Mouse (Mus musculus): Measurements from ENCODE around the gene Gabbr2. TPM values are rescaled to one million over a fixed set of nuclear protein-coding genes. Genes with fewer than 3 reads are reported as not detected.

The Gabbr2 gene
- polyA plus RNA-seq, 1 experiment from 2014 or later = 0.20 TPM

- ATAC-seq (ENCODE audit: insufficient number of reproducible peaks, low FRiP score, low TSS enrichment, low read depth) = no peak
- Histone ChIP-seq H3K4me2 (ENCODE audit: low read depth, severe bottlenecking) (no peak overlapping the region), H3K36me3 (ENCODE audit: control insufficient read depth, insufficient read depth, low read length) (no peaks in the 10 kb centered on the region), H3K4me3 (ENCODE audit: low read depth, low read length) (no peak overlapping the region), H3K27ac (replicated peaks; ENCODE audit: low read depth, low read length) (no peak overlapping the region), H3K9me3 (ENCODE audit: control insufficient read depth, low read length) (no peaks in the 10 kb centered on the region), H3K9ac (ENCODE audit: low read length) (no peak overlapping the region), H3K27me3 (ENCODE audit: control insufficient read depth, insufficient read depth, low read length) (no peaks in the 10 kb centered on the region), H3K4me1 (ENCODE audit: control insufficient read depth, insufficient read depth, low read length) (no peaks in the 10 kb centered on the region)
- DNase-seq (ENCODE audit: low spot score) = no peak
- WGBS = 72% methylated on average over 9 of the region's 9 CpGs
These were observed 200.9 kb downstream of the Gabbr2 start for GRCm38 (mm10) chr4:46790609-46791267.

GRCm38 (mm10) chr4:46784430-46785049 lies 207.1 kb downstream of the Gabbr2 start:
- Histone ChIP-seq H3K9ac (ENCODE audit: low read length) (no peak overlapping the region), H3K36me3 (ENCODE audit: control insufficient read depth, insufficient read depth, low read length) (no peaks in the 10 kb centered on the region), H3K27me3 (ENCODE audit: control insufficient read depth, insufficient read depth, low read length) (no peaks in the 10 kb centered on the region), H3K27ac (replicated peaks; ENCODE audit: low read depth, low read length) (no peak overlapping the region), H3K9me3 (ENCODE audit: control insufficient read depth, low read length) (no peaks in the 10 kb centered on the region), H3K4me3 (ENCODE audit: low read depth, low read length) (no peak overlapping the region), H3K4me2 (ENCODE audit: low read depth, severe bottlenecking) (no peak overlapping the region), H3K4me1 (ENCODE audit: control insufficient read depth, insufficient read depth, low read length) (no peaks in the 10 kb centered on the region)
- ATAC-seq (ENCODE audit: insufficient number of reproducible peaks, low FRiP score, low TSS enrichment, low read depth) (no peak), DNase-seq (ENCODE audit: low spot score) (no peak)
- WGBS = 87% methylated on average over 14 of the region's 14 CpGs

- Histone ChIP-seq H3K4me2 (ENCODE audit: low read depth, severe bottlenecking) (no peak overlapping the region), H3K9ac (ENCODE audit: low read length) (no peak overlapping the region), H3K9me3 (ENCODE audit: control insufficient read depth, low read length) (no peaks in the 10 kb centered on the region), H3K4me1 (ENCODE audit: control insufficient read depth, insufficient read depth, low read length) (no peaks in the 10 kb centered on the region), H3K27me3 (ENCODE audit: control insufficient read depth, insufficient read depth, low read length) (no peaks in the 10 kb centered on the region), H3K27ac (replicated peaks; ENCODE audit: low read depth, low read length) (no peak overlapping the region), H3K4me3 (ENCODE audit: low read depth, low read length) (no peak overlapping the region), H3K36me3 (ENCODE audit: control insufficient read depth, insufficient read depth, low read length) (no peaks in the 10 kb centered on the region)
- 59% methylated on average over 6 of the region's 6 CpGs for WGBS
- DNase-seq (ENCODE audit: low spot score) (peak; percentile 29), ATAC-seq (ENCODE audit: insufficient number of reproducible peaks, low FRiP score, low TSS enrichment, low read depth) (no peak)
These were observed 210.6 kb downstream of the Gabbr2 start for GRCm38 (mm10) chr4:46781109-46781508.

GRCm38 (mm10) chr4:46775959-46776358 lies 215.7 kb downstream of the Gabbr2 start:
- no peak overlapping the region for H3K9ac ChIP-seq (ENCODE audit: low read length)
- WGBS = 83% methylated on average over 5 of the region's 5 CpGs
- no peak for ATAC-seq (ENCODE audit: insufficient number of reproducible peaks, low FRiP score, low TSS enrichment, low read depth)

GRCm38 (mm10) chr4:46774652-46775051 lies 217.0 kb downstream of the Gabbr2 start:
- DNase-seq (ENCODE audit: low spot score) = no peak
- Histone ChIP-seq H3K27me3 (ENCODE audit: control insufficient read depth, insufficient read depth, low read length) (no peaks in the 10 kb centered on the region), H3K4me1 (ENCODE audit: control insufficient read depth, insufficient read depth, low read length) (no peaks in the 10 kb centered on the region), H3K27ac (replicated peaks; ENCODE audit: low read depth, low read length) (no peak overlapping the region), H3K36me3 (ENCODE audit: control insufficient read depth, insufficient read depth, low read length) (no peaks in the 10 kb centered on the region), H3K9ac (ENCODE audit: low read length) (no peak overlapping the region), H3K9me3 (ENCODE audit: control insufficient read depth, low read length) (no peaks in the 10 kb centered on the region), H3K4me2 (ENCODE audit: low read depth, severe bottlenecking) (no peak overlapping the region), H3K4me3 (ENCODE audit: low read depth, low read length) (no peak overlapping the region)
- WGBS = 12% methylated on average over 14 of the region's 14 CpGs
- no peak for ATAC-seq (ENCODE audit: insufficient number of reproducible peaks, low FRiP score, low TSS enrichment, low read depth)

More at GRCm38 (mm10) chr4:46775959-46776358, 215.7 kb downstream of the Gabbr2 start:
- no peaks in the 10 kb centered on the region for H3K4me1 ChIP-seq (ENCODE audit: control insufficient read depth, insufficient read depth, low read length)
- H3K4me2 ChIP-seq (ENCODE audit: low read depth, severe bottlenecking) = no peak overlapping the region
- no peaks in the 10 kb centered on the region for H3K27me3 ChIP-seq (ENCODE audit: control insufficient read depth, insufficient read depth, low read length)
- H3K9me3 ChIP-seq (ENCODE audit: control insufficient read depth, low read length) = no peaks in the 10 kb centered on the region
- H3K27ac ChIP-seq (replicated peaks; ENCODE audit: low read depth, low read length) = no peak overlapping the region
- no peak for DNase-seq (ENCODE audit: low spot score)
- H3K36me3 ChIP-seq (ENCODE audit: control insufficient read depth, insufficient read depth, low read length) = no peaks in the 10 kb centered on the region
- H3K4me3 ChIP-seq (ENCODE audit: low read depth, low read length) = no peak overlapping the region

- no peaks in the 10 kb centered on the region for H3K27me3 ChIP-seq (ENCODE audit: control insufficient read depth, insufficient read depth, low read length)
- no peak overlapping the region for H3K27ac ChIP-seq (replicated peaks; ENCODE audit: low read depth, low read length)
- H3K4me3 ChIP-seq (ENCODE audit: low read depth, low read length) = no peak overlapping the region
- no peaks in the 10 kb centered on the region for H3K36me3 ChIP-seq (ENCODE audit: control insufficient read depth, insufficient read depth, low read length)
- DNase-seq (ENCODE audit: low spot score) (no peak), ATAC-seq (ENCODE audit: insufficient number of reproducible peaks, low FRiP score, low TSS enrichment, low read depth) (no peak)
- H3K4me1 ChIP-seq (ENCODE audit: control insufficient read depth, insufficient read depth, low read length) = no peaks in the 10 kb centered on the region
- WGBS = 87% methylated on average over 3 of the region's 3 CpGs
- no peaks in the 10 kb centered on the region for H3K9me3 ChIP-seq (ENCODE audit: control insufficient read depth, low read length)
- H3K9ac ChIP-seq (ENCODE audit: low read length) = no peak overlapping the region
- no peak overlapping the region for H3K4me2 ChIP-seq (ENCODE audit: low read depth, severe bottlenecking)
These were observed 218.4 kb downstream of the Gabbr2 start for GRCm38 (mm10) chr4:46773243-46773642.

- H3K9me3 ChIP-seq (ENCODE audit: control insufficient read depth, low read length) = no peaks in the 10 kb centered on the region
- 89% methylated on average over 2 of the region's 2 CpGs for WGBS
- no peak overlapping the region for H3K27ac ChIP-seq (replicated peaks; ENCODE audit: low read depth, low read length)
- DNase-seq (ENCODE audit: low spot score) = no peak
- H3K9ac ChIP-seq (ENCODE audit: low read length) = no peak overlapping the region
- no peak overlapping the region for H3K4me3 ChIP-seq (ENCODE audit: low read depth, low read length)
- H3K36me3 ChIP-seq (ENCODE audit: control insufficient read depth, insufficient read depth, low read length) = no peaks in the 10 kb centered on the region
- ATAC-seq (ENCODE audit: insufficient number of reproducible peaks, low FRiP score, low TSS enrichment, low read depth) = no peak
- no peak overlapping the region for H3K4me2 ChIP-seq (ENCODE audit: low read depth, severe bottlenecking)
- H3K27me3 ChIP-seq (ENCODE audit: control insufficient read depth, insufficient read depth, low read length) = no peaks in the 10 kb centered on the region
- no peaks in the 10 kb centered on the region for H3K4me1 ChIP-seq (ENCODE audit: control insufficient read depth, insufficient read depth, low read length)
These were observed 219.1 kb downstream of the Gabbr2 start for GRCm38 (mm10) chr4:46772591-46772990.

GRCm38 (mm10) chr4:46771116-46771515 lies 220.6 kb downstream of the Gabbr2 start:
- H3K27me3 ChIP-seq (ENCODE audit: control insufficient read depth, insufficient read depth, low read length) = no peaks in the 10 kb centered on the region
- no peak overlapping the region for H3K4me3 ChIP-seq (ENCODE audit: low read depth, low read length)
- H3K4me2 ChIP-seq (ENCODE audit: low read depth, severe bottlenecking) = no peak overlapping the region
- ATAC-seq (ENCODE audit: insufficient number of reproducible peaks, low FRiP score, low TSS enrichment, low read depth) (no peak), DNase-seq (ENCODE audit: low spot score) (no peak)
- H3K36me3 ChIP-seq (ENCODE audit: control insufficient read depth, insufficient read depth, low read length) = no peaks in the 10 kb centered on the region
- H3K9ac ChIP-seq (ENCODE audit: low read length) = no peak overlapping the region
- H3K27ac ChIP-seq (replicated peaks; ENCODE audit: low read depth, low read length) = no peak overlapping the region
- 87% methylated on average over 12 of the region's 12 CpGs for WGBS
- no peaks in the 10 kb centered on the region for H3K9me3 ChIP-seq (ENCODE audit: control insufficient read depth, low read length)
- H3K4me1 ChIP-seq (ENCODE audit: control insufficient read depth, insufficient read depth, low read length) = no peaks in the 10 kb centered on the region

Data from limb, embryonic 11.5 days (tissue).